Mouse (Mus musculus): Measurements from ENCODE around the gene Morn4. TPM values are rescaled to one million over a fixed set of nuclear protein-coding genes. Genes with fewer than 3 reads are reported as not detected.

Morn4 gene
- polyA plus RNA-seq, 1 experiment from 2014 or later, result 160 TPM

Other genes starting within 250 kb of the Morn4 start
- 5.0 and 5.6 TPM in 2 replicates for gene Frat2, start 238.2 kb downstream of the Morn4 start, polyA plus RNA-seq (2015; fragmentation: Nextera tagmentation; extraction: Ambion mirVana)
- gene Rrp12, start 190.2 kb downstream of the Morn4 start, polyA plus RNA-seq (2015; fragmentation: Nextera tagmentation; extraction: Ambion mirVana), result 19.2 TPM in 2 replicates
- 509 and 565 TPM in 2 replicates for gene Pgam1, start 174.4 kb downstream of the Morn4 start, polyA plus RNA-seq (2015; fragmentation: Nextera tagmentation; extraction: Ambion mirVana)
- 59.1 and 61.3 TPM in 2 replicates for gene Exosc1, start 152.9 kb downstream of the Morn4 start, polyA plus RNA-seq (2015; fragmentation: Nextera tagmentation; extraction: Ambion mirVana)
- gene Zdhhc16, start 152.9 kb downstream of the Morn4 start, polyA plus RNA-seq (2015; fragmentation: Nextera tagmentation; extraction: Ambion mirVana), result 84.2 and 90.2 TPM in 2 replicates
- gene Mms19, start 105.2 kb downstream of the Morn4 start, polyA plus RNA-seq (2015; fragmentation: Nextera tagmentation; extraction: Ambion mirVana), result 27.0 and 31.9 TPM in 2 replicates
- 9.1 and 10.1 TPM in 2 replicates for gene Ubtd1, start 104.6 kb downstream of the Morn4 start, polyA plus RNA-seq (2015; fragmentation: Nextera tagmentation; extraction: Ambion mirVana)
- gene Ankrd2, start 50.4 kb downstream of the Morn4 start, polyA plus RNA-seq (2015; fragmentation: Nextera tagmentation; extraction: Ambion mirVana), result 0.71 and 0.94 TPM in 2 replicates
- 1.6 and 1.7 TPM in 2 replicates for gene Hoga1, start 40.7 kb downstream of the Morn4 start, polyA plus RNA-seq (2015; fragmentation: Nextera tagmentation; extraction: Ambion mirVana)
- gene 4933411K16Rik, start 34.1 kb downstream of the Morn4 start, polyA plus RNA-seq (2015; fragmentation: Nextera tagmentation; extraction: Ambion mirVana), result not detected in 2 replicates
- gene Pi4k2a, start 4.1 kb upstream of the Morn4 start, polyA plus RNA-seq (2015; fragmentation: Nextera tagmentation; extraction: Ambion mirVana), result 27.8 and 28.5 TPM in 2 replicates
- 4.9 and 8.3 TPM in 2 replicates for gene Avpi1, start 42.7 kb upstream of the Morn4 start, polyA plus RNA-seq (2015; fragmentation: Nextera tagmentation; extraction: Ambion mirVana)
- gene Marveld1, start 61.0 kb upstream of the Morn4 start, polyA plus RNA-seq (2015; fragmentation: Nextera tagmentation; extraction: Ambion mirVana), result 1.4 and 1.8 TPM in 2 replicates
- gene Zfyve27, start 77.6 kb upstream of the Morn4 start, polyA plus RNA-seq (2015; fragmentation: Nextera tagmentation; extraction: Ambion mirVana), result 64.9 and 65.7 TPM in 2 replicates
- 1.4 and 2.1 TPM in 2 replicates for gene Sfrp5, start 115.9 kb upstream of the Morn4 start, polyA plus RNA-seq (2015; fragmentation: Nextera tagmentation; extraction: Ambion mirVana)
- 61.4 and 72.2 TPM in 2 replicates for gene Golga7b, start 161.2 kb upstream of the Morn4 start, polyA plus RNA-seq (2015; fragmentation: Nextera tagmentation; extraction: Ambion mirVana)